ENCODE assay signal across 22 mouse cellular contexts in genomic region chr8:110454466-110454865, GRCm38 (mm10).
DNase-seq lines count a peak whose midpoint lies in the region; ATAC-seq lines count a peak whose summit lies in the region.
"Had no signal": no experiment of that assay in that cellular context is flagged by ENCODE, and none has a peak within 500 bp of the region (broad histone marks: within the 10 kb centered on the region; RNA-seq: fewer than 3 reads in every experiment).

No protein-coding gene starts in this region.

- H3K36me3 ChIP-seq in kidney, embryonic 15.5 days: no peaks in the 10 kb centered on the region
- H3K36me3 ChIP-seq: embryonic facial prominence, embryonic 15.5 days; forebrain, embryonic 10.5 days; heart, embryonic 10.5 days; hindbrain, embryonic 12.5 days had no signal

- WGBS in kidney, embryonic 15.5 days: 54% methylated on average over 4 of the region's 4 CpGs

- no peak for ATAC-seq in kidney, embryonic 15.5 days (replicated peaks; ENCODE audit: low FRiP score)
- ATAC-seq: forebrain, embryonic 14.5 days; hindbrain, embryonic 16.5 days; inflammation-experienced regulatory T-cells, adult 6 months had no signal

- no peak overlapping the region for H3K27ac ChIP-seq in kidney, embryonic 15.5 days
- H3K27ac ChIP-seq: embryonic facial prominence, embryonic 15.5 days; forebrain, embryonic 10.5 days; heart, embryonic 10.5 days; hindbrain, embryonic 12.5 days had no signal

- no peaks in the 10 kb centered on the region for H3K27me3 ChIP-seq in kidney, embryonic 15.5 days
- H3K27me3 ChIP-seq: embryonic facial prominence, embryonic 15.5 days; hindbrain, embryonic 12.5 days had no signal

- H3K4me1 ChIP-seq in kidney, embryonic 15.5 days: no peaks in the 10 kb centered on the region
- H3K4me1 ChIP-seq: embryonic facial prominence, embryonic 15.5 days; heart, embryonic 10.5 days; hindbrain, embryonic 12.5 days had no signal

- H3K9ac ChIP-seq in kidney, embryonic 15.5 days: no peak overlapping the region
- H3K9ac ChIP-seq: embryonic facial prominence, embryonic 15.5 days; hindbrain, embryonic 12.5 days had no signal

- peak; percentile 65 to 68 for DNase-seq in cerebellum, postnatal 10 days
- no peak for DNase-seq in cerebellum, adult 9-10 months
- DNase-seq in kidney, adult 9 months: peak; percentile 26
- DNase-seq in kidney, postnatal 10 days: peak; percentile 21
- peak; percentile 8 for DNase-seq in kidney, postnatal 14 days
- DNase-seq in right cerebral cortex, postnatal 25 days: no peak
- DNase-seq: cerebellum, adult 11-12 months; cerebellum, adult 9-11 months; embryo, embryonic 11 days; gastrocnemius, postnatal 36 days; heart, adult 11 months; heart, postnatal 10 days; heart, postnatal 4 days had no signal

- H3K4me2 ChIP-seq in kidney, embryonic 15.5 days: no peak overlapping the region
- H3K4me2 ChIP-seq: embryonic facial prominence, embryonic 15.5 days; hindbrain, embryonic 12.5 days had no signal

- H3K9me3 ChIP-seq in kidney, embryonic 15.5 days (replicated peaks): no peaks in the 10 kb centered on the region
- H3K9me3 ChIP-seq: embryonic facial prominence, embryonic 15.5 days; forebrain, embryonic 10.5 days; heart, embryonic 10.5 days; hindbrain, embryonic 12.5 days had no signal

- H3K4me3 ChIP-seq in kidney, embryonic 15.5 days (replicated peaks): no peak overlapping the region
- H3K4me3 ChIP-seq: embryonic facial prominence, embryonic 15.5 days; erythroblast, embryonic 14.5 days; forebrain, embryonic 10.5 days; heart, embryonic 10.5 days; hindbrain, embryonic 12.5 days had no signal

Comparison
In these comparisons a context has a peak if more than half of its experiments do, and no peak if none do; other contexts are left out.
1. DNase-seq: peak in cerebellum, postnatal 10 days (2 of 2), kidney, adult 9 months (single experiment), kidney, postnatal 10 days (single experiment) and kidney, postnatal 14 days (single experiment); none in cerebellum, adult 9-10 months (single experiment) and right cerebral cortex, postnatal 25 days (single experiment).